Mouse (Mus musculus): ENCODE measurements around the gene Gm15091.
"Not testable (repeated sequence)": the region's sequence is repeated elsewhere in the genome, so short reads cannot be mapped to it uniquely, and the experiment has no call there.

Gm15091 gene

DNA sequence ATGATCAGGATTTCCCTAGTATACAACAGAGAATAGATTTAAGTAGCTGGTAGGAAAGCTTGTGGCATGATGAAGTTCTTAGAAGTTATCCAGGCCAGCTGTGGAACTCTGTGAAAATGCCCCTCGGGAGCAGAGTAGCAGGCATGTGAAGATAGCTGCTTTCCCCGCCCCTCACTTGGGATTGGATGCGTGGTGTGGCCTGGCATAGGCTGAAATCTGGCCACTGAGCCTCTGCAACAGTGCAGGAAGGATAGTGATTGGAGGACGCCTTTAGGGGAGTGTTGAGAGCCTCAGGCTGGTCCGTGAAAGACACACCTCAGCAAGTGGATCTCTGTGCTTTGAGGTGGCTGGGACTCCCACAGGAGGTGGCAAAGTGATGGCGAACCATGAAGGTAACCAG, at the start of gene Gm15091:
TSS of gene Gm15091 (plus strand) at position 301 of the 400 bp plus-strand sequence.
- DNase-seq (ENCODE audit: low read depth, low spot score) = not testable (repeated sequence)
